Mouse (Mus musculus) T-cell, adult 66 days (primary cell): Measurements from ENCODE around the gene Tnfrsf1a. TPM values are rescaled to one million over a fixed set of nuclear protein-coding genes. Genes with fewer than 3 reads are reported as not detected.

Experiments
- total RNA-seq, 2 experiments: library from RNA; stranded (reverse); gene quantifications; 3 replicates in 1 of 2; 4 replicates in 1 of 2; pipeline ENCODE4 v1.2.4; 2023

Tnfrsf1a gene
- total RNA-seq = 10 to 100 TPM; 50.9 to 60.6 TPM

GRCm38 (mm10) chr6:125348721-125349574 lies at the start of gene Tnfrsf1a:
TSS of gene Tnfrsf1a (plus strand) at chr6:125349362.

GRCm38 (mm10) chr6:125313546-125314230 lies 35.5 kb upstream of the Tnfrsf1a start, which contains the start of gene Ltbr:
TSS of gene Ltbr (minus strand) at chr6:125313885.

GRCm38 (mm10) chr6:125320323-125320722 lies 28.8 kb upstream of the Tnfrsf1a start, which contains the start of gene Scnn1a:
TSS of gene Scnn1a (plus strand) at chr6:125320659.

GRCm38 (mm10) chr6:125380372-125381360 lies 31.5 kb downstream of the Tnfrsf1a start, which contains the start of gene Plekhg6:
TSS of gene Plekhg6 (minus strand) at chr6:125380793.

Other genes with a start within 250 kb of the Tnfrsf1a start
- gene Nop2, start 217.5 kb upstream of the Tnfrsf1a start, total RNA-seq = 10 to 100 TPM; 40.2 to 48.8 TPM
- gene Iffo1, start 204.1 kb upstream of the Tnfrsf1a start, total RNA-seq = 10 to 100 TPM; 32.4 to 38.0 TPM
- gene Gapdh, start 182.9 kb upstream of the Tnfrsf1a start, total RNA-seq = 100 to 1,000 TPM; 489 to 500 TPM
- gene Ncapd2, start 157.7 kb upstream of the Tnfrsf1a start, total RNA-seq = 10 to 100 TPM; 37.7 to 50.9 TPM
- gene Mrpl51, start 157.6 kb upstream of the Tnfrsf1a start, total RNA-seq = 10 to 100 TPM; 31.9 to 37.3 TPM
- 100 to 1,000 TPM; 124 to 130 TPM for gene Vamp1, start 133.8 kb upstream of the Tnfrsf1a start, total RNA-seq
- gene Tapbpl, start 117.5 kb upstream of the Tnfrsf1a start, total RNA-seq = 10 to 100 TPM; 50.8 to 54.1 TPM
- 100 to 1,000 TPM; 272 to 287 TPM for gene Cd27, start 112.4 kb upstream of the Tnfrsf1a start, total RNA-seq
- gene Tuba3a, start 63.3 kb upstream of the Tnfrsf1a start, total RNA-seq = not detected
- gene Ltbr, start 35.5 kb upstream of the Tnfrsf1a start, total RNA-seq = 1 to 10 TPM; 1.2 to 2.1 TPM
- gene Scnn1a, start 28.7 kb upstream of the Tnfrsf1a start, total RNA-seq = under 1 TPM in 1 of 2 experiments, not detected in 1; 0.41 TPM
- gene Plekhg6, start 31.4 kb downstream of the Tnfrsf1a start, total RNA-seq = not detected
- 10 to 100 TPM; 22.2 to 28.0 TPM for gene Cd9, start 145.4 kb downstream of the Tnfrsf1a start, total RNA-seq
- gene Vwf, start 197.4 kb downstream of the Tnfrsf1a start, total RNA-seq = under 1 TPM; 0.38 to 0.47 TPM